Comparison of ENCODE assay signal across 28 mouse cellular contexts in the genomic region with DNA sequence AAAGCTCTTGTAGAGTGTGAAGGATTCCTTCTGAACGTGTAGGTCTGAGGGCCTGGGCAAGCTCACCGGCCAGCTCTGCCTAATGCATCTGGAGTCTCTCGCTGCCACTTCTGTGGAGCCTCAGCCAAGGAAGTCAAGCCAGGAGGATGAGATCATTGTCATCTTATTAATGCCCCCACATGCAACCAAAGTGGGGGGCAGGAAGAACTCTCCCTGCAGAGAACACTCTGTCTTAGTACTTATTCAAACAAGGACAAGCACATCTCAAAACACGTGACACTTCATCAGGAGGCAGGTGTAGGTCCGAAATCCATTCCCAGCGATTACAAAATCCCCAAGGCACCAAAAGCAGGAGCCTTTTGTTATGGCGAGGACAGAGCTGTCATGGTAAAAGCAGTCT. TPM values are rescaled to one million over a fixed set of nuclear protein-coding genes. Genes with fewer than 3 reads are reported as not detected.
DNase-seq lines count a peak whose midpoint lies in the region; ATAC-seq and TF ChIP-seq lines count a peak whose summit lies in the region.
"Had no signal": no experiment of that assay in that cellular context is flagged by ENCODE, and none has a peak within 500 bp of the region (broad histone marks: within the 10 kb centered on the region; RNA-seq: fewer than 3 reads in every experiment).

No protein-coding gene starts in this region.

- no peaks in the 10 kb centered on the region for H3K27me3 ChIP-seq in lung, postnatal 0 days (replicated peaks; ENCODE audit: insufficient read depth, low read length)
- no peaks in the 10 kb centered on the region for H3K27me3 ChIP-seq in hindbrain, embryonic 11.5 days (ENCODE audit: control insufficient read depth, insufficient read depth, low read length)
- H3K27me3 ChIP-seq: CH12.LX; embryonic facial prominence, embryonic 13.5 days; embryonic facial prominence, embryonic 15.5 days; forebrain, embryonic 12.5 days; Patski had no signal

- no peaks in the 10 kb centered on the region for H3K9me3 ChIP-seq in lung, postnatal 0 days (ENCODE audit: low read length)
- no peaks in the 10 kb centered on the region for H3K9me3 ChIP-seq in hindbrain, embryonic 11.5 days (ENCODE audit: control insufficient read depth, low read length)
- H3K9me3 ChIP-seq: embryonic facial prominence, embryonic 13.5 days; embryonic facial prominence, embryonic 15.5 days; forebrain, embryonic 10.5 days; forebrain, embryonic 12.5 days; G1E had no signal

- H3K27ac ChIP-seq in lung, postnatal 0 days (ENCODE audit: low read length): no peak overlapping the region
- no peak overlapping the region for H3K27ac ChIP-seq in hindbrain, embryonic 11.5 days (ENCODE audit: low read depth, low read length)
- H3K27ac ChIP-seq: embryonic facial prominence, embryonic 13.5 days; embryonic facial prominence, embryonic 15.5 days; forebrain, embryonic 10.5 days; forebrain, embryonic 12.5 days had no signal

- peak; percentile 84 for TF ChIP-seq EP300 in lung, postnatal 0 days (IDR thresholded peaks at IDR 0.05)

- TF ChIP-seq CTCF in lung, adult 2 months (IDR thresholded peaks at IDR 0.05; ENCODE audit: insufficient read depth, low read length): no peak
- TF ChIP-seq CTCF in lung, postnatal 0 days (IDR thresholded peaks at IDR 0.05): no peak

- H3K4me1 ChIP-seq in lung, adult 2 months (ENCODE audit: control insufficient read depth, insufficient read depth, low read length): no peaks in the 10 kb centered on the region
- H3K4me1 ChIP-seq in lung, postnatal 0 days (ENCODE audit: insufficient read depth, low read depth, low read length): no peaks in the 10 kb centered on the region
- H3K4me1 ChIP-seq in hindbrain, embryonic 11.5 days (replicated peaks; ENCODE audit: control insufficient read depth, insufficient read depth, low read length): no peaks in the 10 kb centered on the region
- H3K4me1 ChIP-seq: embryonic facial prominence, embryonic 13.5 days; embryonic facial prominence, embryonic 15.5 days; forebrain, embryonic 10.5 days; forebrain, embryonic 12.5 days had no signal

- H3K4me3 ChIP-seq in lung, adult 2 months (replicated peaks; ENCODE audit: extremely low read depth, low read depth, low read length): no peak overlapping the region
- no peak overlapping the region for H3K4me3 ChIP-seq in lung, postnatal 0 days (ENCODE audit: low read depth, low read length)
- H3K4me3 ChIP-seq in hindbrain, embryonic 11.5 days (ENCODE audit: low read depth, low read length): no peak overlapping the region
- H3K4me3 ChIP-seq: embryonic facial prominence, embryonic 13.5 days; embryonic facial prominence, embryonic 15.5 days; erythroblast, embryonic 14.5 days; forebrain, embryonic 10.5 days; forebrain, embryonic 12.5 days had no signal

- ATAC-seq in lung, postnatal 0 days: peak; percentile 63
- no peak for ATAC-seq in hindbrain, embryonic 11.5 days (ENCODE audit: low FRiP score)
- ATAC-seq: activated CD4-positive, CD25-positive, alpha-beta regulatory T cell, adult 4 months; CD4-positive, CD25-positive, alpha-beta regulatory T cell, adult 4 months; forebrain, embryonic 14.5 days; Patski had no signal

- 64% methylated on average over 7 of the region's 7 CpGs for WGBS in lung, adult 2 months
- WGBS in lung, postnatal 0 days: 69% methylated on average over 7 of the region's 7 CpGs
- WGBS in hindbrain, embryonic 11.5 days: 89% methylated on average over 7 of the region's 7 CpGs

- H3K36me3 ChIP-seq in lung, postnatal 0 days (ENCODE audit: insufficient read depth, low read length): no peaks in the 10 kb centered on the region
- no peaks in the 10 kb centered on the region for H3K36me3 ChIP-seq in hindbrain, embryonic 11.5 days (ENCODE audit: control insufficient read depth, insufficient read depth, low read length)
- H3K36me3 ChIP-seq: embryonic facial prominence, embryonic 13.5 days; embryonic facial prominence, embryonic 15.5 days; forebrain, embryonic 10.5 days; forebrain, embryonic 12.5 days; G1E had no signal

- no peak overlapping the region for H3K9ac ChIP-seq in lung, postnatal 0 days (replicated peaks; ENCODE audit: low read depth)
- no peak overlapping the region for H3K9ac ChIP-seq in hindbrain, embryonic 11.5 days (ENCODE audit: low read depth, low read length)
- H3K9ac ChIP-seq: embryonic facial prominence, embryonic 13.5 days; embryonic facial prominence, embryonic 15.5 days; forebrain, embryonic 12.5 days had no signal

- no peak for TF ChIP-seq POLR2A in lung, adult 2 months (IDR thresholded peaks at IDR 0.05; ENCODE audit: borderline replicate concordance, extremely low read depth, low read depth, low read length)

- peak; percentile 20 to 38 for DNase-seq in lung, adult 18-20 months
- no peak for DNase-seq in lung, adult 2 months
- DNase-seq in lung, postnatal 0 days (ENCODE audit: low spot score): peak; percentile 49
- DNase-seq in lung, postnatal 14 days: peak; percentile 24
- peak; percentile 53 for DNase-seq in lung, postnatal 36 days
- no peak for DNase-seq in hindbrain, embryonic 11.5 days (ENCODE audit: low spot score)
- no peak for DNase-seq in frontal cortex, postnatal 25 days (ENCODE audit: low spot score in 2 of 2)
- DNase-seq: adrenal gland, adult 8-10 months; adrenal gland, postnatal 14 days; adrenal gland, postnatal 36 days; B cell, adult 2 months; cerebellum, adult 11-12 months; cerebellum, adult 2 months; cerebellum, adult 9-10 months; cerebellum, postnatal 14 days; cerebellum, postnatal 36 days; embryo, embryonic 11 days had no signal

- H3K4me2 ChIP-seq in lung, postnatal 0 days (replicated peaks; ENCODE audit: low read depth, low read length): no peak overlapping the region
- no peak overlapping the region for H3K4me2 ChIP-seq in hindbrain, embryonic 11.5 days (replicated peaks; ENCODE audit: low read depth, low read length)
- H3K4me2 ChIP-seq: embryonic facial prominence, embryonic 13.5 days; embryonic facial prominence, embryonic 15.5 days; forebrain, embryonic 12.5 days had no signal

RNA-seq across cellular contexts. Expression of a gene that starts 43.3 kb away (rescaled TPM):
- 0.81 and 1.3 TPM in 2 replicates for polyA plus RNA-seq in lung, adult 2 months (2012; rRNA removed)
- polyA plus RNA-seq in lung, postnatal 0 days (2015; fragmentation: Nextera tagmentation; extraction: Ambion mirVana): 3.1 and 3.2 TPM in 2 replicates
- polyA plus RNA-seq in hindbrain, embryonic 11.5 days (2014; fragmentation: Nextera tagmentation; extraction: Ambion mirVana): 6.4 and 6.5 TPM in 2 replicates
- polyA plus RNA-seq: erythroblast, embryonic 14.5 days had no signal

Comparison
In these comparisons a context has a peak if more than half of its experiments do, and no peak if none do; other contexts are left out.
1. DNase-seq: peak in lung, adult 18-20 months (2 of 2), lung, postnatal 0 days (single experiment), lung, postnatal 14 days (single experiment) and lung, postnatal 36 days (single experiment); none in lung, adult 2 months (single experiment), hindbrain, embryonic 11.5 days (single experiment) and frontal cortex, postnatal 25 days (0 of 2).